Mouse (Mus musculus) c-Kit-negative CD71-positive TER-119-positive erythroid progenitor cells, embryonic 14.5 days (primary cell): ENCODE measurements around the gene Tomm22.
"Not testable (repeated sequence)": the region's sequence is repeated elsewhere in the genome, so short reads cannot be mapped to it uniquely, and the experiment has no call there.

Experiments
- DNase-seq: peaks from one replicate; pipeline ENCODE4 v3.0.0-alpha.2; 2013; ENCODE audit warnings: low read depth, low spot score

The Tomm22 gene

DNA sequence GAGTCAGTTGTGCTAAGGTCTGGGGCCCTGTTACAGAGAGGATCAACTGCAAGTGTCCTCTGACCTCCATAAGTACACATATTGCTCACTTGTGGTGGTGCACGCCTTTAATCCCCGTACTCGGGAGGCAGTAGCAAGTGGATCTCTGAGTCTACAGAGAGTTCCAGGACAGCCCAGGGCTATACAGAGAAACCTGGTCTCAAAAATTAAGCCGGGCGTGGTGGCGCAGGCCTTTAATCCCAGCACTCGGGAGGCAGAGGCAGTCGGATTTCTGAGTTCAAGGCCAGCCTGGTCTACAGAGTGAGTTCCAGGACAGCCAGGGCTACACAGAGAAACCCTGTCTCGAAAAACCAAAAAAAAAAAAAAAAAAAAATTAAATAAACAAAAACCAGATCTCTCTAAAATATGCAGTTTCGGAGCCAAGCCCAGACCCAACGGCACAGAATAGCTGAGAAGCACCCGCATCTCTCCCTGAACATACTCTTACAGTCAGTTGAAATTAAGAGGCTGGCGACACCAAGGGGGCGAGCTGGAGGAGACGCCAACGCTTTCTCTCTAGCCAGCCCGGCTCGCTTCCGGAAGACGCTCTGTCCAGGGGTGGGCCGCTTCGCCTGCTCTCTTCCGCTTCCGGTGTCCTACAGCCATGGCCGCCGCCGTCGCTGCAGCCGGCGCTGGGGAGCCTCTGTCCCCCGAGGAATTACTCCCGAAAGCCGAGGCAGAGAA, at the start of gene Tomm22:
Tomm22 (plus strand) TSS at position 613 of the 723 bp plus-strand sequence.
- peak; percentile 76 for DNase-seq

DNA sequence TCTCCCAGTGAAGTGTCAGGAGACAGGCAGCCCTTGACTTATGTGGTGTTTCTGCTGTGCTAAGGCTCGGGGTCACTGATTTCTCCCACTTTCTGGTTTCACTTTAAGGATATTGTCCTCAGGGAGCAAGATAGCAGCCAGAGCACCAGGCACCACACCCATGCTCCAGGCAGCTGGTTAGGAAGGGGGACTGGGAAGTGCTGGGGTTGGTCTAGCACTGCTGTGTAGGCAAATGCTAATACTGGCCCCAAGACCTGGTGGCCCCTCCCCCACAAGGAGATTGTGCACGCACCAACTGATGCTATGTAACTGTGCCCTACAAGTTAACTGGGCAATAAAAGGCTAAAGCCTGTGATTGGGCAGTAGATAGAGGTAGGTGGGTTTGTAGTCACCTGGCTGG, 40.2 kb upstream of the Tomm22 start:
- no peak for DNase-seq

DNA sequence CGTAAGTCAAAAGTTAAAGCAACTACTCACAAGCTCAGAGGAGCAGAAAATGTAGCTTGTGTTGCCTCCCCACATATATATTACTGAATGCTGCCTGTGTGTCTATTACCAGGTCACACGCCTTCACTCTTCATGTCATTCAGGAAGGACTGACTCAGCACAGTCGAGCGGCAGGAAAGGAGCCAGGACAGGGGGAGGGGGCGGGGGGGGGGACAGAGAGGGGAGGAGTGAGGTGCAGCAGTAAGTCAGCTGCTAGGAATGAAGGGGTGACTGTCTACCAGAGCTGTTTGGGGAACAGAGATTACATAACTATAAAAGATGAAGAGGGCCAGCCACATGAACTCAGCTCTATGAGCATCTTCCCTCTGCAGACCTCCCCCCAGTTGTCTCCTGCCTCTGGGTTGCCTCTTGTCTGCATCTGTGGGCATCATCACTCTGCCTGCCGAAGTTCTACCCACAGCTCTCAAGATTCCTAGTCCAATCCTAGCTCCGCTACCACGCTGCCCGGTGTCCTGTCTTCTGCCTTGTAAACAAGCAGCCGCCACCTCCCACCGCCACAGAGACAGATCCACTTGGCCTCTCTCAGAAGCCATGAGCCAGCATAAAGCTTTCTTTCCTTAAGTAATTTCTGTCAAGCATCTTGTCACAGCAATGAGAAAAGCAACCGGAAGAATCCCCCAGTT, 29.4 kb upstream of the Tomm22 start:
- no peak for DNase-seq

GRCm38 (mm10) chr15:79645483-79645882, 25.2 kb upstream of the Tomm22 start:
- no peak for DNase-seq

DNA sequence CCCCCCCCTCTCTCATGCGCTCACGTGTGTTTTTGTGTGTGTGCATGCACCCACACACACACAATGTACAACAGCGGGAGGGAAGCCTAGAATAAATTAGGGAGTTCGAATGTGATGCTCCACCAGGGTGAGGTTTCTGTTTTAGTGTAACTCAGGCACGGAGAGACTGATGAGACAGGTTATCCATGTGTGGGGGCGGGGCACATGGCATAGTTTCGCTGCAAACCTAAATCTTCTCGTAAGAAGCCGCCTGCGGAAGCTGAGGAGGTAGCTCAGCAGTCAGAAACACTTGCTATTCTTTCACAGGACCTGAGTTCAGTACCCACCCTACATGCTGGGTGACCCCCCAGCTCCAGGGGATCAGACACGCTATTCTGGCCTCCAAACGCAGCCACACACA, 22.5 kb upstream of the Tomm22 start:
- no peak for DNase-seq

DNA sequence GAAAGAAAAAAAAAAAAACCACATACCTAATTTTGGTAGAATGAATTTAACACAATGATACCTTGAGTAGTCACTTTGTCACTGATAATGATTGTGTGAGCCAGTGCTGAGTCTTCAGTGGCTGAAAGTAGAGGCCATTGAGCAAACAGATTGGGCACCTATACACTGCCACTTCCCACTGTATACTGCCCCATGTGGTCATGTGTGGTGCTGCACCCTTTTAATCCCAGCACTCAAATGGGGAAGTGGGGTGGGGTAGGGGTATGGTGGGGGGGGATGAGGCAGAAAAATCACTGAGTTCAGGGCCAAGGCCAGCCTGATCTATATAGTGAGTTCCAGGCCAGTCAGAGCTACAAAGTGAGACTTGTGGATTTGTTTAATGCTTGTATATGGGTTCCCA, 20.1 kb upstream of the Tomm22 start:
- peak; percentile 37 for DNase-seq

- peak; percentile 43 for DNase-seq
Measured at GRCm38 (mm10) chr15:79651481-79651880, 19.2 kb upstream of the Tomm22 start.

GRCm38 (mm10) chr15:79656451-79656850, 14.2 kb upstream of the Tomm22 start:
- DNase-seq, result no peak

- DNase-seq, result peak; percentile 93
Measured at GRCm38 (mm10) chr15:79657837-79658530, 12.7 kb upstream of the Tomm22 start.

DNA sequence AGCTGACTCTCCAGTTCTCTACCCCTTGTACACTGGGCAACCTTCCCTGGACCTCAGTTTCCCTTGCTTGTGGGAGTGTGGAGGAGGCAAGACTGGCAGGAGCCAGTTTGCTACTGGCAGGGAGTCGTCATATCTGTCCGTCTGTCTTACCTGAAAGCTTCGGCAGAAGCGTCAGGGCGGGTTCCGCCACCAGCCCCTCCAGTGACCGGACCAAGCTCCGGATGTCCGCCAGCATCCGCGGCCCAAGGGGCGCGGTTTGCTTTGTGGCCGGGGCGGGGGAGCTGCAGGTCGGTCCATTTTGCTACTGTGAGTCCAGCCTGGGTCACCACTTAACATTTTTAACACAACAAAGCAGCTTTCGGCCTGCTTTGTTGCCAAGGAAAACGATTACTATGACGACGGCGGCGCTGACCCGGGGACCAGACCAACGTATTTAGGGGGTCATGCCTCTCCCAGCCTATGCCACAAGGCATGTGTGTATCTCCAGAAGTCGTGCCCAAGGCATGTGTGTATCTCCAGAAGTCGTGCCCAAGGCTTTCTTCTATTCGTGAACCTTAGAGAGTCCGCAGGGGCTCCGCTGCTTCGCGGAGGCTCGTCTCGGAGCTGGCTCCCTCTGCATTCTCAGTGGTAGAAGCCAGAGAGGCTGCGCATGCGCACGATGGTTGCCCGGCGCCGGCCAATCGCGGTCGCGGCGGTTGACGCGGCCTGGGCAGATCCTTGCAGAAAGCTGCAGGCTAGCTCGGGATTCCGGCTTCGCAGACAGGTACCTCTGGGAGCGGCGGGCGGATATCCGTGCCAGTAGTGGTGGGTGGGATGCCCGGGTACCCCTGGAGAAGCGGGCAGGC, 11.9 kb upstream of the Tomm22 start, which contains the start of the genes Fam227a and Cby1:
Fam227a (minus strand) TSS at position 426 of the 845 bp plus-strand sequence.
Cby1 (plus strand) TSS at position 669 of the 845 bp plus-strand sequence.
- peak; percentile 92 for DNase-seq

DNA sequence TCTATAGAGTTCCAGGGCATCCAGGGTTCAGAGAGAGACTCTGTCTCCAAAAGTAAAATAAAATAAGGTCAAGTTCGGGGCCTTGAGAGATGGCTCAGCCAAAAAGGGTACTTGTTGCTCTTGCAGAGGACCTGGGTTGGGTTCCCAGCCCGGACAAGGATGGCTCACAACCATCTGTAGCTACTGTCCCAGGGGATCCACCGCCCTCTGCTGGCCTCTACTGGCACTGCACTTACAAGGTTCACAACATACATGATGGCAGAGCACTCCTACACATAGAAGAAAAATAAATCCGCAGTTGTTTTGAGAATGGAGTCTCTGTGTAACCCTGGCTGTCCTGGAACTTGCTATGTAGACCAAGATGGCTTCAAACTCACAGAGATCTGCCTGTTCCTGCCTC, 8.8 kb upstream of the Tomm22 start:
- no peak for DNase-seq

GRCm38 (mm10) chr15:79664666-79665065, 6.0 kb upstream of the Tomm22 start:
- no peak for DNase-seq

GRCm38 (mm10) chr15:79669195-79669594, 1.5 kb upstream of the Tomm22 start:
- DNase-seq, result no peak

GRCm38 (mm10) chr15:79670972-79671299, 275 bp downstream of the Tomm22 start:
- no peak for DNase-seq

DNA sequence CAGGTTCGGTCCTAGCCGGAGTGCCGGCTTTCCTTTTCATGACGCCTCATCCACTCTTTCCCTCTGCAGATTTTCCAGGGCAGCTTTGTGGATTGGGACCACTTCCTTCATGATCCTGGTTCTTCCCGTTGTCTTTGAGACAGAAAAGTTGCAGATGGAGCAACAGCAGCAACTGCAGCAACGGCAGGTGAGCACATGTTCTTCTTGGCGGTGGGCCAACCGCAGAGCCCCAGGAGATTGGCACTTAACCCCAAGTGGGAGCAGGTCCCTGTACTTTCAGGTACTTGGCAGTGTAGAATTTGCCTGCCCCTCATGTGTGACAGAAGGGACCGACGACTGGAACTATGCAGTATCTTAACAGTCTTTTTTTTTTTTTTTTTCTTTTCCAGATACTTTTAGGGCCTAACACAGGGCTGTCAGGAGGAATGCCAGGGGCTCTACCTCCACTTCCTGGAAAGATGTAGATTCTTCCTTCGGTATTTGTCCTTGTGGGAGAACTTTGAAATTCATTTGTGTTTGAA, 1.2 kb downstream of the Tomm22 start:
- not testable (repeated sequence) for DNase-seq

DNA sequence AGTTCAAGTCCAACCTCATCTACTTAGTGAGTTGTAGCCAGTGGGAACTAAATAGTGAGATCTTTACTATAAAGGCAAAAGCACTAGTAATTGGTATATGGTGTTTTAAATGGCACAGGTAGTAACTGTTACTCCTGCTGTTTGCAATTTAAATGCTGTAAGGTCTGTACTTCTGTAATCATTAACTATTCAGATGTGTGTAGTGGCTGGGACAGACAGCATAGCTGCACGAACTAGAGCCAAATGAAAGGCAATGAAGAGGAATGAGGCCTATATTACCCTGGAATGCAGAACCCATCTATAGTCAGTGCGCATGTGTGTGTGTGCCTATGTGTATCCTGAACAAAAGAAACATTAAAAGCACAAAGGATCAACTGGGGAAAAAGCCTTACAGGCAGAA, 7.3 kb downstream of the Tomm22 start:
- DNase-seq, result no peak

- DNase-seq, result no peak
Measured at GRCm38 (mm10) chr15:79681973-79682372, 11.3 kb downstream of the Tomm22 start.

- no peak for DNase-seq
Measured at GRCm38 (mm10) chr15:79683146-79683545, 12.5 kb downstream of the Tomm22 start.

- DNase-seq, result no peak
Measured at GRCm38 (mm10) chr15:79683707-79684465, 13.2 kb downstream of the Tomm22 start.

GRCm38 (mm10) chr15:79684616-79685015, 14.0 kb downstream of the Tomm22 start:
- no peak for DNase-seq
